Mouse (Mus musculus) midbrain, postnatal 0 days (tissue): Measurements from ENCODE around the gene Map1b. TPM values are rescaled to one million over a fixed set of nuclear protein-coding genes. Genes with fewer than 3 reads are reported as not detected.

Source experiments
- ATAC-seq: fragments of 200-750 bp; cut with Nextera tagmentation; 2 replicates; pipeline ENCODE4 v1.8.0; 2017; ENCODE audit warnings: moderate number of reproducible peaks, mild to moderate bottlenecking, moderate TSS enrichment, moderate library complexity; ENCODE audit not compliant: low FRiP score
- DNase-seq: peaks from one replicate; pipeline ENCODE4 v3.0.0-alpha.2; 2015; ENCODE audit warnings: low spot score
- H3K27ac ChIP-seq: fragments of 300-500 bp; sonication (generic); 2 replicates; pipeline ENCODE4 v1.5.1; 2014; ENCODE audit warnings: low read depth, mild to moderate bottlenecking, low read length, mixed read lengths
- H3K27me3 ChIP-seq: fragments of 300-500 bp; sonication (generic); 2 replicates; pipeline ENCODE4 v1.6.1; 2014; ENCODE audit warnings: low read length, control low read depth, mixed read lengths; ENCODE audit not compliant: insufficient read depth
- H3K36me3 ChIP-seq: fragments of 300-500 bp; sonication (generic); 2 replicates; pipeline ENCODE4 v1.6.1; 2014; ENCODE audit warnings: low read length, control low read depth, mixed read lengths; ENCODE audit not compliant: insufficient read depth
- H3K4me1 ChIP-seq: fragments of 300-500 bp; sonication (generic); 2 replicates; pipeline ENCODE4 v1.6.1; 2014; ENCODE audit warnings: mild to moderate bottlenecking, control low read depth, antibody characterized with exemption, low read length, mixed read lengths; ENCODE audit not compliant: insufficient read depth
- H3K4me2 ChIP-seq: fragments of 300-500 bp; sonication (generic); 2 replicates; pipeline ENCODE4 v1.6.1; 2014; ENCODE audit warnings: low read depth, mild to moderate bottlenecking, low read length, mixed read lengths; ENCODE audit not compliant: poor library complexity, severe bottlenecking
- H3K4me3 ChIP-seq: fragments of 300-500 bp; sonication (generic); 2 replicates; pipeline ENCODE4 v1.5.1; 2014; ENCODE audit warnings: low read depth, mild to moderate bottlenecking, low read length, moderate library complexity
- H3K9ac ChIP-seq: fragments of 300-500 bp; sonication (generic); replicated peaks from 2 replicates; pipeline ENCODE4 v1.6.1; 2014; ENCODE audit warnings: mild to moderate bottlenecking, low read length, moderate library complexity, mixed read lengths; ENCODE audit not compliant: poor library complexity, severe bottlenecking
- H3K9me3 ChIP-seq: fragments of 300-500 bp; sonication (generic); 2 replicates; pipeline ENCODE4 v1.6.1; 2016; ENCODE audit warnings: low read length, control low read depth
- CTCF ChIP-seq: IDR thresholded peaks from 2 replicates; pipeline ENCODE4 v1.5.1; 2016; ENCODE audit warnings: antibody characterized with exemption, mild to moderate bottlenecking
- WGBS: fragments of 180-500 bp; shearing (Covaris S2); extraction: QIAGEN DNeasy Blood & Tissue Kit; methylation state at CpG from one replicate; pipeline ENCODE4 v1.1.7; 2014; 5-methylcytosine and 5-hydroxymethylcytosine counted together
- polyA plus RNA-seq: library from polyadenylated mRNA; unstranded; fragments of >200 nt; fragmentation: Nextera tagmentation; extraction: Ambion mirVana; gene quantifications from 2 replicates; pipeline ENCODE4 v1.2.1, GENCODE M21; 2015
- total RNA-seq: library from RNA; depleted of rRNA; stranded (reverse); fragments of >200 nt; gene quantifications from 2 replicates; pipeline ENCODE4 v1.2.3, GENCODE M21; 2014

The Map1b gene
- total and polyA plus RNA-seq, 2 experiments from 2014 or later, result 913 to 2,125 TPM

GRCm38 (mm10) chr13:99558216-99558906 is 42.0 kb upstream of the Map1b start:
- DNase-seq (no peak), ATAC-seq (no peak)
- Histone ChIP-seq H3K9me3 (no peaks in the 10 kb centered on the region), H3K4me1 (peaks cover 10% of the 10 kb centered on the region; the same call in 1 of the 2 replicates), H3K27ac (no peak overlapping the region), H3K27me3 (no peaks in the 10 kb centered on the region), H3K4me2 (no peak overlapping the region), H3K9ac (no peak overlapping the region), H3K4me3 (no peak overlapping the region), H3K36me3 (no peaks in the 10 kb centered on the region)
- WGBS, result 78% methylated on average over 12 of the region's 12 CpGs
- no peak for TF ChIP-seq CTCF

GRCm38 (mm10) chr13:99557813-99558212 is 41.5 kb upstream of the Map1b start:
- peaks cover 10% of the 10 kb centered on the region; the same call in 1 of the 2 replicates for H3K4me1 ChIP-seq
- H3K36me3 ChIP-seq, result no peaks in the 10 kb centered on the region
- H3K27ac ChIP-seq, result no peak overlapping the region
- DNase-seq, result no peak
- no peak for TF ChIP-seq CTCF
- H3K9ac ChIP-seq, result no peak overlapping the region
- H3K4me3 ChIP-seq, result no peak overlapping the region
- WGBS, result 81% methylated on average over 15 of the region's 15 CpGs
- H3K27me3 ChIP-seq, result no peaks in the 10 kb centered on the region
- H3K4me2 ChIP-seq, result no peak overlapping the region
- no peaks in the 10 kb centered on the region for H3K9me3 ChIP-seq
- ATAC-seq, result no peak

- Histone ChIP-seq H3K27ac (no peak overlapping the region), H3K4me1 (peaks cover 10% of the 10 kb centered on the region; the same call in 1 of the 2 replicates), H3K9me3 (no peaks in the 10 kb centered on the region), H3K36me3 (no peaks in the 10 kb centered on the region), H3K4me2 (no peak overlapping the region), H3K27me3 (no peaks in the 10 kb centered on the region), H3K9ac (no peak overlapping the region), H3K4me3 (no peak overlapping the region)
- no peak for DNase-seq
- ATAC-seq, result no peak
- 89% methylated on average over 5 of the region's 5 CpGs for WGBS
- no peak for TF ChIP-seq CTCF
Measured at GRCm38 (mm10) chr13:99557331-99557730, 41.0 kb upstream of the Map1b start.

- H3K9ac ChIP-seq, result no peak overlapping the region
- 78% methylated on average over 8 of the region's 8 CpGs for WGBS
- no peaks in the 10 kb centered on the region for H3K9me3 ChIP-seq
- H3K4me1 ChIP-seq, result peaks cover 9% of the 10 kb centered on the region; the same call in 1 of the 2 replicates
- no peak for TF ChIP-seq CTCF
- no peak for DNase-seq
- no peak overlapping the region for H3K4me2 ChIP-seq
- H3K36me3 ChIP-seq, result no peaks in the 10 kb centered on the region
- no peak overlapping the region for H3K27ac ChIP-seq
- no peaks in the 10 kb centered on the region for H3K27me3 ChIP-seq
- ATAC-seq, result no peak
- H3K4me3 ChIP-seq, result no peak overlapping the region
Measured at GRCm38 (mm10) chr13:99554960-99555359, 38.6 kb upstream of the Map1b start.

- H3K27me3 ChIP-seq, result no peaks in the 10 kb centered on the region
- peaks cover 13% of the 10 kb centered on the region; the same call in 1 of the 2 replicates for H3K4me1 ChIP-seq
- no peak overlapping the region for H3K4me2 ChIP-seq
- H3K4me3 ChIP-seq, result no peak overlapping the region
- 90% methylated on average over 6 of the region's 6 CpGs for WGBS
- H3K27ac ChIP-seq, result no peak overlapping the region
- no peak overlapping the region for H3K9ac ChIP-seq
- no peak for TF ChIP-seq CTCF
- H3K9me3 ChIP-seq, result no peaks in the 10 kb centered on the region
- no peaks in the 10 kb centered on the region for H3K36me3 ChIP-seq
- ATAC-seq (no peak), DNase-seq (no peak)
Measured at GRCm38 (mm10) chr13:99554466-99554865, 38.1 kb upstream of the Map1b start.

- Histone ChIP-seq H3K27me3 (no peaks in the 10 kb centered on the region), H3K4me2 (no peak overlapping the region), H3K36me3 (no peaks in the 10 kb centered on the region), H3K4me1 (peaks cover 14% of the 10 kb centered on the region; the same call in 1 of the 2 replicates), H3K4me3 (no peak overlapping the region), H3K9ac (no peak overlapping the region), H3K9me3 (no peaks in the 10 kb centered on the region), H3K27ac (no peak overlapping the region)
- no peak for DNase-seq
- ATAC-seq, result no peak
- no peak for TF ChIP-seq CTCF
- 90% methylated on average over 4 of the region's 4 CpGs for WGBS
Measured at GRCm38 (mm10) chr13:99552381-99552780, 36.0 kb upstream of the Map1b start.
